Mouse (Mus musculus): ENCODE measurements around the gene Ccdc153. TPM values are rescaled to one million over a fixed set of nuclear protein-coding genes. Genes with fewer than 3 reads are reported as not detected.

Gene Ccdc153
- polyA plus RNA-seq, 1 experiment: 13.0 TPM

DNA sequence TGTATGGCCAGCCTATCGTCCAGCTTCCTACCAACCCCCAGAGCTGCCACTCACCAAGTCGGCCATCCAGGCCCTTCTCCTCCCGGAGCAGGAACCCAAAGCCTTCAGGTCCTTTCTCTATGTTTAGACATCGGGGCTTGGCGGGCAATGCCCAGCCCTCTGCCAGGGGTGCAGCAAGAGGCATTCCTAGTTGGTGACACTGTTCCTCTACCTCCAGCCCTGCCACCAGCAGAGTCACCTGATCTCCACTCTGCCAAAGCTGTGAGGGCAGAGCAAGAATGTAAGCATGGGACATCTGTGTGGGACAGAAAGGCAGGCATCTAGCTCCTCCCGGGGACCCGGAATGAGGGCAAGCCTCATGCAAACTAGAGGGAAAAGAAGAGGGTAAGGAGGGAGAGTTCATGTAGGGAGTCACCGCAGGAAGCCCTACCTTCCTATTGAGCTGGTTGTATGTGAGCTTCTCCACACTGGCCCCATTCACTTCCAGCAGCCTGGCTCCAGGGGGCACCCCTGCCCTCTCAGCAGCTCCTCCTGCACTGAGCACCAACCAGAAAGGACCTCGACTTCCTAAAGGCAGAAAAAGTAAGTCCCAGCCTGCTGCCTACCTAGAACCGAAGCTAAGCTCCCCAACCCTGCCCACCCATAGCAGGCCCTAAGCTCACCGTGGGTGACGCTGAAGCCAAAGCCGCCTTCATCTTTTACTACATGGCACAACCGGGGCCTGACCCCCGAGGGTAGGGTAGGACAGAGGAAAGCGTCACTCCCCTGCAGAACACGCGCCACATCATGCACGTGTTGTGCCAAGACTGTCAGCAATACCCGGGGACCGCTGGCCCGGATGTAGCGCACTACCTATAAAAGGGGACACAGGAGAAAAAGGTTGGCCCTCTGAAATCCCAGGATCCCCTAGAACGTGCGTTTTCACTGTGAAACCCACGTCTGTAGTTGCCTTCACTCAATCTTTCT is 9.0 kb downstream of the Ccdc153 start:
- Histone ChIP-seq H3K36me3 (ENCODE audit: control insufficient read depth, insufficient read depth, low read length) (no peaks in the 10 kb centered on the region), H3K4me1 (replicated peaks; ENCODE audit: control insufficient read depth, insufficient read depth, low read length) (peaks cover 36% of the 10 kb centered on the region), H3K27me3 (ENCODE audit: control insufficient read depth, insufficient read depth, low read length) (no peaks in the 10 kb centered on the region), H3K27ac (ENCODE audit: control insufficient read depth, insufficient read depth, low read length) (no peak overlapping the region), H3K4me3 (ENCODE audit: control insufficient read depth, insufficient read depth, low read length) (peak overlapping the region; percentile 12; the same call in 1 of the 2 replicates)
- WGBS: 50% methylated on average over 26 of the region's 26 CpGs
- TF ChIP-seq CTCF (IDR thresholded peaks at IDR 0.05; ENCODE audit: borderline replicate concordance, control insufficient read depth, extremely low read depth, insufficient read depth, low read length, poor library complexity): peak; percentile 78; the same call in 1 of the 2 replicates
- no peak for TF ChIP-seq POLR2A (IDR thresholded peaks at IDR 0.05; ENCODE audit: control insufficient read depth, extremely low read depth, insufficient read depth, low read length, poor library complexity)
- DNase-seq: peak; percentile 88

DNA sequence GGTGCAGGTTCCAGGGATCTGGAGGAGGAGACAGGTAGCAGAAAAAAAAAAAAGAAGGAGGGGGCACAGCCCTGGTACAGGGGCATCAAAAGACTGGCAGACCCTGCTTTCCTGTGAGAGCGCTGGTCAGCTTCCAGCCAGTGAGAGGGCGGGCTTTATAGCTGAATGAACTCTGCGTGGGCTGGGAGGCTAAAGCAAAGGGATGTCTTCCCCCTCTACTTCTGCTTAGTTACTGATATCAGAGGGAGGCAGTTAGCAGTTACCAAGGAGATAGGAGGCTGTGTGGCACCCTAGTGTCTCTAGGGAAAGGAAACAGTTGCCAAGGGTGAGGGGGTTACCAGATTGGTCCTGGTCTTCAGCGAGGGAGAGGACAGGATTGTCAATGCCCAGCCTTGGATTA is 10.0 kb downstream of the Ccdc153 start:
- no peak overlapping the region for H3K27ac ChIP-seq (ENCODE audit: control insufficient read depth, insufficient read depth, low read length)
- no peak overlapping the region for H3K4me3 ChIP-seq (ENCODE audit: control insufficient read depth, insufficient read depth, low read length)
- H3K4me1 ChIP-seq (replicated peaks; ENCODE audit: control insufficient read depth, insufficient read depth, low read length): peaks cover 41% of the 10 kb centered on the region
- no peak for TF ChIP-seq CTCF (IDR thresholded peaks at IDR 0.05; ENCODE audit: borderline replicate concordance, control insufficient read depth, extremely low read depth, insufficient read depth, low read length, poor library complexity)
- no peaks in the 10 kb centered on the region for H3K27me3 ChIP-seq (ENCODE audit: control insufficient read depth, insufficient read depth, low read length)
- 72% methylated on average over 4 of the region's 4 CpGs for WGBS
- no peaks in the 10 kb centered on the region for H3K36me3 ChIP-seq (ENCODE audit: control insufficient read depth, insufficient read depth, low read length)
- DNase-seq: no peak

DNA sequence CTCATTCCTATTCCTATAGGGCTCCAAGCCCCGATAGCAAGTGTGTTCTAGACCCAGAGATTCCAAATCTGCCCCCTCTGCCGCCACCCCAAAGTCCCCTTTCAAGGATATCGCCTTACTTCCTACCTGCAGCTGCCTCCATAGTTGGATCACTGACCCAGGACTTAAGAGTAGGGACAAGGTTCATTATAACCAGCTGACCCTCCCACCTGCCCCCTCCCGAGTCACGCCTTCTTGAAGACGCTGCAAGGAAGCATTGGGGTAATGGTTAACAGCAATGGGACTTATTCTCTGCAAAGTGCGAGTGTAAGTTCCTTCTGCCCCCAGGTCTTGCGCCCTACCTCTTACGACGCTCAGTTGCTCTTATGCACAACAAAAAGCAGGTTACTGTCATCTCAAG is 10.8 kb downstream of the Ccdc153 start, which contains the start of gene Pdzd3:
Gene Pdzd3, minus strand, starts transcription at position 158 of the 400 bp plus-strand sequence.
- Histone ChIP-seq H3K36me3 (ENCODE audit: control insufficient read depth, insufficient read depth, low read length) (no peaks in the 10 kb centered on the region), H3K27me3 (ENCODE audit: control insufficient read depth, insufficient read depth, low read length) (no peaks in the 10 kb centered on the region), H3K4me1 (replicated peaks; ENCODE audit: control insufficient read depth, insufficient read depth, low read length) (peaks cover 45% of the 10 kb centered on the region), H3K27ac (ENCODE audit: control insufficient read depth, insufficient read depth, low read length) (no peak within 1 kb of the TSS), H3K4me3 (ENCODE audit: control insufficient read depth, insufficient read depth, low read length) (no peak within 1 kb of the TSS)
- no peak for DNase-seq
- WGBS: 95% methylated on average over 10 of the region's 10 CpGs
- TF ChIP-seq POLR2A (IDR thresholded peaks at IDR 0.05; ENCODE audit: control insufficient read depth, extremely low read depth, insufficient read depth, low read length, poor library complexity) (no peak), CTCF (IDR thresholded peaks at IDR 0.05; ENCODE audit: borderline replicate concordance, control insufficient read depth, extremely low read depth, insufficient read depth, low read length, poor library complexity) (no peak)

DNA sequence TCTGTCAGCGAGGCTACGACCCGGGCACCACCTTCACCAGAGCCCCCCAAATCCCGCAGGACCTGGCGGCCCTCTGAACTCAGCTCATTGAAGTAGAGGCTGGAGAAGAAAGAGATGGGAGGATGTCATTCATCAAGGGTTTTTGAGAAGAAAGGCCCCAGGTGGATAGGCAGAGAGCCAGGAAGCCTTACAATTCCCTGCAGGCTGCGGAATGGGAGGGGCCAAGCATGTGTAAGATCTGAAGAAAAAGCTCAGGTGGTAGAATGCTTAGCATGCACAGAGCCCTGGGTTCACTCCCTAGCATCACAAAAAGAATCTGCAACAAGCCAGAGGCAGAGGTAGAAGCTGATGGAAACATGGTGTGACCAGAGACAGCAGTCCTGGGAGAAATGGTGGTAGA is 13.0 kb downstream of the Ccdc153 start:
- peaks cover 38% of the 10 kb centered on the region for H3K4me1 ChIP-seq (replicated peaks; ENCODE audit: control insufficient read depth, insufficient read depth, low read length)
- TF ChIP-seq POLR2A (IDR thresholded peaks at IDR 0.05; ENCODE audit: control insufficient read depth, extremely low read depth, insufficient read depth, low read length, poor library complexity) (no peak), CTCF (IDR thresholded peaks at IDR 0.05; ENCODE audit: borderline replicate concordance, control insufficient read depth, extremely low read depth, insufficient read depth, low read length, poor library complexity) (no peak)
- no peaks in the 10 kb centered on the region for H3K27me3 ChIP-seq (ENCODE audit: control insufficient read depth, insufficient read depth, low read length)
- no peaks in the 10 kb centered on the region for H3K36me3 ChIP-seq (ENCODE audit: control insufficient read depth, insufficient read depth, low read length)
- peak; percentile 63 for DNase-seq
- H3K27ac ChIP-seq (ENCODE audit: control insufficient read depth, insufficient read depth, low read length): no peak overlapping the region
- WGBS: 74% methylated on average over 6 of the region's 6 CpGs
- H3K4me3 ChIP-seq (ENCODE audit: control insufficient read depth, insufficient read depth, low read length): no peak overlapping the region

DNA sequence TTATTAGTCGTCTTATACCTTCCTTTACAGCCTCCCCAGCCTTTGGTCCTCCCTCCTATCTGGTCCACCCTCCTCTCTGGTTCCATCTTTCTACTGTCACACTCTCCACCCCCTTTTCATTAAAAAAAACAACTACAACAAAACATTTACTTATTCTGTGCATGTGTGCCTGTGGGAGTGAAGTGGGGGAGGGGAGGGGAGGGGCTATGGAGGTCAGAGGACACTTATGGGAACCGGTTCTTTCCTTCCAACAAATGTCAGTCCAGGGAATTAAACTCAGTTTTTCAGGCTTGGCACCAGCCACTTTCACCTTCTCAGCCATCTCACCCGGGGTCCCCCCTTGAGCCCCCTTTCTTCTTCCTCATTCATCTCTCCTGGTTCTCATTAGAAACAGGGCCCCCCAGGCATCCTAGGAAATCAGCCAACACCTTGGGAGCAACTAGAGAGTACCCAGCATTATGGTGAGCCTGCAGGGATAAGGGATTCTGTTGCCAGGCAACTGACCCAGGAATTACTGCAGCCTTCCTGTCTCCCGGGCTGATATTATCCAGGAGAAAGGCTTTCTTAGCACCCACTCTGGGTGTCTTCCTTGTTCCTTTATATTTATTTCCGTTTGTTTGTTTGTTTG is 14.1 kb downstream of the Ccdc153 start:
- no peaks in the 10 kb centered on the region for H3K27me3 ChIP-seq (ENCODE audit: control insufficient read depth, insufficient read depth, low read length)
- H3K36me3 ChIP-seq (ENCODE audit: control insufficient read depth, insufficient read depth, low read length): no peaks in the 10 kb centered on the region
- H3K4me1 ChIP-seq (replicated peaks; ENCODE audit: control insufficient read depth, insufficient read depth, low read length): peaks cover 36% of the 10 kb centered on the region
- no peak overlapping the region for H3K27ac ChIP-seq (ENCODE audit: control insufficient read depth, insufficient read depth, low read length)
- H3K4me3 ChIP-seq (ENCODE audit: control insufficient read depth, insufficient read depth, low read length): no peak overlapping the region
- WGBS: 88% methylated on average over 5 of the region's 5 CpGs
- TF ChIP-seq POLR2A (IDR thresholded peaks at IDR 0.05; ENCODE audit: control insufficient read depth, extremely low read depth, insufficient read depth, low read length, poor library complexity): no peak
- no peak for TF ChIP-seq CTCF (IDR thresholded peaks at IDR 0.05; ENCODE audit: borderline replicate concordance, control insufficient read depth, extremely low read depth, insufficient read depth, low read length, poor library complexity)
- no peak for DNase-seq

DNA sequence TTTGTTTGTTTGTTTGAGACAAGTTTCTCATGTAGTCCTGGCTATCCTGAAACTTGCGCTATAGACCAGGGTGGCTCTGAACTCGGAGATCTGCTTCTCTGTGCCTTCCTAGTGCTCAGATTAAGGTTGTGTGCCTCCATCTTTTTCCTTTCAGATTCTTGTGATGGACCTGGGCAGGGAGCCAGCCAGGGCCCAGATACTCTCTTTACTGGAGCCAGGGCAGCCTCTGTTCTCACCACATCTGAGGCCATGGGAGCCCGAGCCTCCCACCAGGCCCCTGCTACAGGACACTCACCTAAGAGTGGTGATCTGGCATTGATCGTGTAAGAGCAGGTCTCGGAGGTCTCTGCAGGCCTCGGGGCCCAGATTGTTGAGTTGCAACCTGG is 14.7 kb downstream of the Ccdc153 start:
- H3K27me3 ChIP-seq (ENCODE audit: control insufficient read depth, insufficient read depth, low read length): no peaks in the 10 kb centered on the region
- TF ChIP-seq CTCF (IDR thresholded peaks at IDR 0.05; ENCODE audit: borderline replicate concordance, control insufficient read depth, extremely low read depth, insufficient read depth, low read length, poor library complexity): no peak
- no peak for TF ChIP-seq POLR2A (IDR thresholded peaks at IDR 0.05; ENCODE audit: control insufficient read depth, extremely low read depth, insufficient read depth, low read length, poor library complexity)
- no peak for DNase-seq
- H3K27ac ChIP-seq (ENCODE audit: control insufficient read depth, insufficient read depth, low read length): no peak overlapping the region
- peaks cover 31% of the 10 kb centered on the region for H3K4me1 ChIP-seq (replicated peaks; ENCODE audit: control insufficient read depth, insufficient read depth, low read length)
- no peaks in the 10 kb centered on the region for H3K36me3 ChIP-seq (ENCODE audit: control insufficient read depth, insufficient read depth, low read length)
- whole genome bisulfite sequencing: 93% methylated on average over 6 of the region's 6 CpGs
- H3K4me3 ChIP-seq (ENCODE audit: control insufficient read depth, insufficient read depth, low read length): no peak overlapping the region
